Mouse (Mus musculus) lung, embryonic 15.5 days (tissue): ENCODE results near the gene Tmem236. TPM values are rescaled to one million over a fixed set of nuclear protein-coding genes. Genes with fewer than 3 reads are reported as not detected.
A peak's percentile ranks its signal among the peaks of the same experiment; 100 is the strongest.
"Not testable (repeated sequence)": the region's sequence is repeated elsewhere in the genome, so short reads cannot be mapped to it uniquely, and the experiment has no call there.

Source experiments
- ATAC-seq: fragments of 200-750 bp; cut with Nextera tagmentation; 2 replicates; pipeline ENCODE4 v1.8.0; 2017; ENCODE audit warnings: moderate number of reproducible peaks, borderline replicate concordance; ENCODE audit not compliant: low FRiP score, low TSS enrichment; ENCODE audit errors: extremely low read depth
- H3K27ac ChIP-seq: fragments of 300-500 bp; sonication (generic); 2 replicates; pipeline ENCODE4 v1.5.1; 2015; ENCODE audit warnings: moderate library complexity, mild to moderate bottlenecking, inconsistent platforms
- H3K27me3 ChIP-seq: fragments of 300-500 bp; sonication (generic); 2 replicates; pipeline ENCODE4 v1.6.1; 2015; ENCODE audit warnings: inconsistent platforms
- H3K36me3 ChIP-seq: fragments of 300-500 bp; sonication (generic); 2 replicates; pipeline ENCODE4 v1.6.1; 2015; ENCODE audit warnings: inconsistent platforms
- H3K4me1 ChIP-seq: fragments of 300-500 bp; sonication (generic); 2 replicates; pipeline ENCODE4 v1.6.1; 2015; ENCODE audit warnings: inconsistent platforms
- H3K4me2 ChIP-seq: fragments of 300-500 bp; sonication (generic); 2 replicates; pipeline ENCODE4 v1.6.1; 2015; ENCODE audit warnings: inconsistent platforms, mild to moderate bottlenecking, moderate library complexity
- H3K4me3 ChIP-seq: fragments of 300-500 bp; sonication (generic); 2 replicates; pipeline ENCODE4 v1.5.1; 2015; ENCODE audit warnings: mild to moderate bottlenecking, inconsistent platforms
- H3K9ac ChIP-seq: fragments of 300-500 bp; sonication (generic); 2 replicates; pipeline ENCODE4 v1.6.1; 2015; ENCODE audit warnings: inconsistent platforms
- H3K9me3 ChIP-seq: fragments of 300-500 bp; sonication (generic); 2 replicates; pipeline ENCODE4 v1.6.1; 2016; ENCODE audit warnings: inconsistent platforms
- WGBS: fragments of 180-500 bp; shearing (Covaris S2); methylation state at CpG from one replicate; pipeline ENCODE4 v1.1.7; 2015; 5-methylcytosine and 5-hydroxymethylcytosine counted together
- polyA plus RNA-seq: library from polyadenylated mRNA; unstranded; fragments of >200 nt; fragmentation: Nextera tagmentation; extraction: Ambion mirVana; gene quantifications from 2 replicates; pipeline ENCODE4 v1.2.1, GENCODE M21; 2015

Gene Tmem236
- polyA plus RNA-seq, 1 experiment from 2014 or later: not detected

DNA sequence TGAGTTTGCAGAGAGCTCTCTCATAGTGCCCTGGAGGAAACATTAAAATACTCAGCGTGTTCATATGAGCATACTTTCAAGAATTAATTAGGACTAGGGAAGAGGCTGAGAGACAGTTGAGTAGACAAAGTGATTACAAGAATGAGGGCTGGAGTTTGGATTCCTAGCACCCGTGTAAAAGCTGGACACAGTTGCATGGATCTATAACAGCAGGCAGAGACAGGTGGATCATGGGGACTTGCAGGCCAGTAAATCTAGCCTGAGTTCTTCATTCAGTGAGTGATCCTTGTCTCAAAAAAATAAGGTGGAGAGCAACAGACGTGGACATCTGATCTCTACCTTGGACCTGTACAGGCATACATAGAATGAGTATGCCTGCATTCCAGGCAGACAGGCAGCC is 15.3 kb upstream of the Tmem236 start:
- Histone ChIP-seq H3K9ac (no peak overlapping the region), H3K36me3 (peaks cover 4% of the 10 kb centered on the region), H3K9me3 (no peaks in the 10 kb centered on the region), H3K4me2 (no peak overlapping the region), H3K4me1 (no peaks in the 10 kb centered on the region), H3K27ac (no peak overlapping the region), H3K4me3 (no peak overlapping the region), H3K27me3 (no peaks in the 10 kb centered on the region)
- ATAC-seq: no peak
- WGBS: 81% methylated on average over 3 of the region's 3 CpGs

DNA sequence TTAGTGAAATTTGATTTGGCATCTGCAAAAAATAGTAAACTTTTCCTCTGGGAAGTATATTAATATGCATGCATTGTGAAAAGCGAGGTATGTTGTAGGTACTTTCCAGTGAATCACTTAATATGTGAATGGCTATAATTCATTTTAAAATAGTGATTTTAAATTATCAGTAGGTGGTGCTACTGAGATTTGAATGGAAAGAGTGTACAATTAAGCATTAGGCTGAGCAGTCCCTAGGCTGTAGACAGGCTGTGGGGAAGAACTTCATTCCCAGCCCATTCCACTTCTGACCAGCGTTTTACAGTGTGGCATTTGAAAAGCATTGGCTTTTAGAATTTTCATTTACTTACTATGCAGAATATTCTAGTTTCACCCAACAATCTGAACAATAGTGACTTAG is 14.6 kb upstream of the Tmem236 start:
- WGBS: 64% methylated on average over 2 of the region's 2 CpGs
- Histone ChIP-seq H3K36me3 (peaks cover 4% of the 10 kb centered on the region), H3K4me2 (no peak overlapping the region), H3K27ac (no peak overlapping the region), H3K27me3 (no peaks in the 10 kb centered on the region), H3K9me3 (no peaks in the 10 kb centered on the region), H3K4me3 (no peak overlapping the region), H3K9ac (no peak overlapping the region), H3K4me1 (no peaks in the 10 kb centered on the region)
- ATAC-seq: no peak

DNA sequence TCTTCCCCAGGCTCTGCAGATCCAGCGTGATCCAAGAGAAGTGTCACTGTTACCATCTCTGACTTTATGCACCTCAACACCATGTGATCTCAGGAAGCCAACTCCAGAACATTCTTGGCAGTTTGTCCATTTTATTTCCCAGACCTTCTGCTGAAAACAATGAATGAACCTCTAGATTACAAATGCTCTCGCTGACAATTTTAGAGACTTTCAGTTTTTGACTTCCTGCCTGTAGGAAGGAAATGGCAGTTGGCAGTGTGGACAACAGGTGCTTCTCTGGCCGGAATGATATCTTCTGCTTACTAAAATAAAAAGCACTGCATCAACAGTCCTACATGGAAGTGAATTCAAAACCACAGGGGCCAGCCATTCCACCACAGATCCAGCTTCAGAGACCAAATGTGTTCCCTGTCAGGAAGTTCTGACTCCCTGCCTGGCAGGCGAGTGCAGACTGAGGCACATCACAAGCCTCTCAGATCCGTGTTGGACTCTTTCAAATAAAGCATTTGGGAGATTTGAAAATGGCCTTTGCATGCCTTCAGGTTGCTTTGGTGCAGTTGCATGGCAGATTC is 9.8 kb upstream of the Tmem236 start:
- Histone ChIP-seq H3K4me3 (no peak overlapping the region), H3K4me2 (no peak overlapping the region), H3K9ac (no peak overlapping the region), H3K27me3 (no peaks in the 10 kb centered on the region), H3K36me3 (no peaks in the 10 kb centered on the region), H3K27ac (peak overlapping the region; percentile 32; the same call in 1 of the 2 replicates), H3K9me3 (no peaks in the 10 kb centered on the region), H3K4me1 (no peaks in the 10 kb centered on the region)
- no peak for ATAC-seq
- 65% methylated on average over 5 of the region's 5 CpGs for WGBS

DNA sequence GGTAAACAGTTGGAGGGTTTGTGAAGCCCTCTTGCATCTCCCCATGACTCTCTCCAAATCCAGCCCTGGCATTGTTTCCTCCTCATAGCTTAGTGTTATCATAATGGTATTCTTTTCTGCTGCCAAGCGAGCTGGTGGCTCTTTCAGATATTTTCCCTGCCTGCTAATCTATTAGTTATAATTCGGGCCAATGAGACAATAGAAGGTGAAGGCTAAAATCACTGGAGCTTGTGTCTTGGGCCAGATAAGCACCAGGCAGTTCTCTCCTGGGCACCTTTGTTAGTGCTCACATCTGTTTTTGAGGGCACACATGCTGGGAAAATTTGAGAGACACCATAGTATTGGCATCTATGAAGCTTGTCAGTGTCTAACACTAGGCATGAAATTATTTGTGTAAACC is 9.3 kb upstream of the Tmem236 start:
- H3K27ac ChIP-seq: peak overlapping the region; percentile 32; the same call in 1 of the 2 replicates
- no peaks in the 10 kb centered on the region for H3K36me3 ChIP-seq
- H3K27me3 ChIP-seq: no peaks in the 10 kb centered on the region
- 64% methylated on average over 2 of the region's 2 CpGs for WGBS
- H3K9ac ChIP-seq: no peak overlapping the region
- H3K4me1 ChIP-seq: no peaks in the 10 kb centered on the region
- H3K9me3 ChIP-seq: no peaks in the 10 kb centered on the region
- no peak overlapping the region for H3K4me2 ChIP-seq
- no peak overlapping the region for H3K4me3 ChIP-seq
- ATAC-seq: no peak

DNA sequence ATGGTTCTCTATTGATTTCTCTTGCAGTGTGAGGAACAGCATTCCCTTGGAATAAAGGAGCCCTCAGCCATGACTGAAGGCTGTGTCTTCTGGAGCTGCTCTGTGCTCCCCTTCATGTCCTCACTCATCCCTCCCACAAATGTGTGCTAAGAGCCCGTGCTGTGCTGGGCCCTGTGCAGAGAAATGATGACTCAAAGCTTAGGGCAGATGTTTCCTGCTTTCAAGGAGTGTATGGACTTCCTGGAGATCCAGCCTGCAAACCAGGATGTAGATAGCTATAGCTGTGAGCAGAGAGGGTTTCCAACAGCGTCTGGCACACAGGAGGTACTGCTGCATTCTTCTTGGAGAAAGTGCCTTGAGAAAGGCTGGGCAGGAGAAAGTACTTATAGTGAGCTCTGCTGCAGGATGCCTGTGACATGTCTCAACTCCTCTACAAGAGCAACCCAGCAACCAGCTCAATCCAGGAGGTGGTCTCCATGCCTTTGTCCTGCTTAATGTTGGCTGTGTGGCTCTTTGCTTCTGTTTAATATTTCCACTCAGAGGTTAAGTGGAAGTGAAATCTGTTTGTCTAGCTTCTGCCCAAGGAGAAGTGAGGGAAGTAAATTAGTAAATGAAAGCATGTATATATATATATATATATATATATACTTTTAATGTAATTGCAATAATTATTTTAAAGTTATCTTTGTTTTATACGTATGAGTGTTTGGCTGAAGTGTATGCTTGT is 8.5 kb upstream of the Tmem236 start:
- ATAC-seq: peak; percentile 79
- H3K4me2 ChIP-seq: no peak overlapping the region
- H3K27me3 ChIP-seq: no peaks in the 10 kb centered on the region
- H3K4me3 ChIP-seq: no peak overlapping the region
- H3K9me3 ChIP-seq: no peaks in the 10 kb centered on the region
- WGBS: 54% methylated on average over 3 of the region's 3 CpGs
- peak overlapping the region; percentile 32; the same call in 1 of the 2 replicates for H3K27ac ChIP-seq
- no peak overlapping the region for H3K9ac ChIP-seq
- no peaks in the 10 kb centered on the region for H3K36me3 ChIP-seq
- no peaks in the 10 kb centered on the region for H3K4me1 ChIP-seq

DNA sequence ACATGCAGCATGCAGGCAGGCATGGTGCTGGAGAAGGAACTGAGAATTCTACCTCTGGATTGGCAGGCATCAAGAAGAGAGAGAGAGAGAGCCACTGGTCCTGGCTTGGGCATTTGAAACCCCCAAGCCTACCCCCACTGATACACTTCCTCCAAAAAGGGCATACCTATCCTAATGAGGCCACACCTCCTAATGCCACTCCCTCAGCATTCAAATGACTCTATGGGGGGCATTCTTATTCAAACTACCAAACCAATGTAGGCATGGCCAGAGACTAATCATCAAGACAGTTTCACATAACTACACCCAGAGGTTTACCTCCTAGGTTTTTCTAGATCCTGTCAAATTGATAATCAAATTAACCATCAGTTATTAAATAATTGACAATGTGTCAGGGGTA is 6.6 kb upstream of the Tmem236 start:
- Histone ChIP-seq H3K27me3 (no peaks in the 10 kb centered on the region), H3K4me1 (no peaks in the 10 kb centered on the region), H3K27ac (no peak overlapping the region), H3K9ac (no peak overlapping the region), H3K4me3 (no peak overlapping the region), H3K4me2 (no peak overlapping the region), H3K36me3 (no peaks in the 10 kb centered on the region), H3K9me3 (no peaks in the 10 kb centered on the region)
- no peak for ATAC-seq

DNA sequence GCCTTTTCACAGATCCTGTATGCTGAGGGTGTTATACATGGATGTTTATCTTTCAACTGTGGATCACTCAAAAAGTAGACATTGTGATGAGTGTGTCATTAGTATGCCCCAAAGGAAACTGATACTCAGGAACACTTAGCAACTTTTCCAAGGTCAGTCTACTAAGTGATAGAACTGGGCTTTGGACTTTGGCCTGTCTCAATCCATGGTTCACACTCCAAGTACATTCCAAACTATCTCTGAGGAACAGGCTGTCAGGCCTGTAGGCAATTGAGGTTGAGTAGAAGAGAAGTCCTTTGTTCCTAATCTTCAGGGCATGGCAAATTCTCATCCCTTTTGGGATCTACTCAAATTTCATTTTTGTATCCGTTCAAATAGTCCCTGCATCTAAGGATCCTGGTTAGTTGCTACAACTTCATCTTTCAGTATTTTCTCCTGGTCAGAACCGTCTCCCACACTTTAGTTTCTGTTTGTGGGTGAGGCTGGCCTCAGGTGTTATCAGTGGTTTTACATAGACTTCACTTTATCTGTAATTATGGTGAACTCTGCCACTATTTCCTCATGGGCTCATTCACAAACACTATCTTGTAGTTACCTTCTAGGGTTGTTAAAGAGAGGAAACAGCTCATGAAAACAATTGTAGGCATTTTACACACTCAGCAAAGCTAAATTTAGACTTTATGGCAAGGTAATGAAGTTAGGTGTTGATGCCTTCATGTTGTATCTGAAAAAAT is 2.3 kb downstream of the Tmem236 start:
- Histone ChIP-seq H3K4me2 (no peak overlapping the region), H3K4me1 (no peaks in the 10 kb centered on the region), H3K9ac (no peak overlapping the region), H3K9me3 (no peaks in the 10 kb centered on the region), H3K27ac (no peak overlapping the region), H3K36me3 (no peaks in the 10 kb centered on the region), H3K4me3 (no peak overlapping the region), H3K27me3 (no peaks in the 10 kb centered on the region)
- ATAC-seq: no peak
- WGBS: 70% methylated on average over 2 of the region's 2 CpGs

DNA sequence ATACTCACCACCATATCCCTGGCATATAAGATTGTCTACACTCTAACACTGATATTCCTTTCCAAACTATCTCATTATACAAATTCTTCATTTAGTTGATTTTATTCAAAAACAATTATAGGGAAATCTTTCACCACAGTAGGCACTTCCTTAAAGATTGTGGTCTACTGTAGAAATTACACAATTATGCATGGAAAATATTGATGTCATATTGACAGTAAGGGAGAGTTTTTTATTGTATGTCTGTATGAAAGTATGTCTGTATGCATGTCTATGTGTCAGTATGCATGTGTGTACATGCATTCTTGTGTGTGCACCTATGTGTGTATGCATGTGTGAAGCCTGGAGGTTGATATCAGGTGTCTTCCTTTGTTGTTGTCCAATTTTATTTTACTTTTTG is 10.1 kb downstream of the Tmem236 start:
- no peak for ATAC-seq
- Histone ChIP-seq H3K27ac (no peak overlapping the region), H3K4me1 (no peaks in the 10 kb centered on the region), H3K36me3 (no peaks in the 10 kb centered on the region), H3K4me3 (no peak overlapping the region), H3K9me3 (no peaks in the 10 kb centered on the region), H3K27me3 (no peaks in the 10 kb centered on the region), H3K4me2 (no peak overlapping the region), H3K9ac (no peak overlapping the region)

DNA sequence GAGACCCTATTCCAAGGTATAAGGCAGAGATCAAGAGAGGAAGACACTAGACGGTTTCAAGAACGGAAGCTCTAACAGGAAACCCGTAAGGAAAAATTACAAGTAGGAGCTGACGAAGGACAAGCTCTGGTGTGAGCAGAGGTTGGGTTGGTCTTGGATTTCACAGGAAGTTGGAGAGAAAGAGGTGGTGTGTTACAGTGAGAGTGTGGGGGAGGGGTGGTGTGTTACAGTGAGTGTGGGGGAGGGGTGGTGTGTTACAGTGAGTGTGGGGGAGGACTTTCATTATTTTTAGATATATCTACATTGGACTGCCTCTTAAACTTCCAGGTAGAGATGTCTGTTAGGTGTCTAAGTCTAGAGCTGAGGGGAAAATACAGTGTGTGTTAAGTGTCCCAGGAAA is 16.4 kb downstream of the Tmem236 start:
- WGBS: 61% methylated on average over 4 of the region's 4 CpGs

DNA sequence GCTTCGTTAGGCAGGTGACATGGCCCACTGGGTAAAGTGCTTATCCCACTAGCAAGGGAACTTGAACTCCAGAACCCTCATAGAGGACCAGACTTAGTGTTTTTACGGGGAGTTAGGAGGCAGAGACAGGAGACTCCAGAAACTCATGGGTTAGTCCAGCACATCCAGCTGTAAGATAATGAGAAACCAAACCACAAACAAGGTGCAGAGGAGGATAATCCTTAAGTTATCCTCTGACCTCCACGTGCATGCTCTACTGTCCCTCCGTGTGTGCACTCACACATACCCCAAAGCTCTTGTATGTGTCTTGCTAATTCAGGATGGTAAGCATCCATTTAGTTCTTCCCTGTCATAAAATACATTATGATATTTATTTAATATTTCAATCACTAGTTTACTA is 17.3 kb downstream of the Tmem236 start:
- H3K36me3 ChIP-seq: no peaks in the 10 kb centered on the region
- H3K9ac ChIP-seq: no peak overlapping the region
- no peak overlapping the region for H3K4me3 ChIP-seq
- H3K27ac ChIP-seq: no peak overlapping the region
- no peaks in the 10 kb centered on the region for H3K4me1 ChIP-seq
- WGBS: 81% methylated on average over 4 of the region's 4 CpGs
- H3K4me2 ChIP-seq: no peak overlapping the region
- H3K27me3 ChIP-seq: no peaks in the 10 kb centered on the region
- no peaks in the 10 kb centered on the region for H3K9me3 ChIP-seq
- ATAC-seq: no peak

More for the DNA sequence above, 16.4 kb downstream of the Tmem236 start:
- H3K9ac ChIP-seq: no peak overlapping the region
- no peaks in the 10 kb centered on the region for H3K36me3 ChIP-seq
- no peak overlapping the region for H3K4me2 ChIP-seq
- H3K4me3 ChIP-seq: no peak overlapping the region
- no peaks in the 10 kb centered on the region for H3K4me1 ChIP-seq
- H3K9me3 ChIP-seq: no peaks in the 10 kb centered on the region
- ATAC-seq: no peak
- no peaks in the 10 kb centered on the region for H3K27me3 ChIP-seq
- no peak overlapping the region for H3K27ac ChIP-seq

DNA sequence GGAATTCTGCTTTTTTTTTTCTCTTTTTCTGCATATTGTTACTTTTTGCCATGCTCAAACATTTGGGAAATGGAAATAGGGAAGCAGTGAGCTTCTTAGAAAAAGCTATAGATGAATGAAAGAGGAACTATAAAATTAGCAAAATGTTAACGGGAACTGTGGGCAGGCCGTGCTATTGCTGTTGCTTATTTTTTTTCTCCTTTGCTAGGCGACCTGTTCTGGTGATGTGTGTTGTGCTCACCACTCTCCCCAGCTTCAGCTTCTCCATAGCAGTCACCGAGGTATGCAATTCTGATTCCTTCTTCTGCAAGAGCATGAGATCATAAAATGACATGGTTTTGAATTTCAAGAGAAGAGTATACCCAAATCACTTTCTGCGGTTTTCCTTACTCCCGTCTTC is 17.7 kb downstream of the Tmem236 start:
- H3K4me1 ChIP-seq: no peaks in the 10 kb centered on the region
- H3K4me3 ChIP-seq: no peak overlapping the region
- H3K27me3 ChIP-seq: no peaks in the 10 kb centered on the region
- H3K9ac ChIP-seq: no peak overlapping the region
- H3K36me3 ChIP-seq: no peaks in the 10 kb centered on the region
- H3K27ac ChIP-seq: no peak overlapping the region
- WGBS: 72% methylated on average over 6 of the region's 6 CpGs
- ATAC-seq: no peak
- H3K4me2 ChIP-seq: no peak overlapping the region
- H3K9me3 ChIP-seq: no peaks in the 10 kb centered on the region

DNA sequence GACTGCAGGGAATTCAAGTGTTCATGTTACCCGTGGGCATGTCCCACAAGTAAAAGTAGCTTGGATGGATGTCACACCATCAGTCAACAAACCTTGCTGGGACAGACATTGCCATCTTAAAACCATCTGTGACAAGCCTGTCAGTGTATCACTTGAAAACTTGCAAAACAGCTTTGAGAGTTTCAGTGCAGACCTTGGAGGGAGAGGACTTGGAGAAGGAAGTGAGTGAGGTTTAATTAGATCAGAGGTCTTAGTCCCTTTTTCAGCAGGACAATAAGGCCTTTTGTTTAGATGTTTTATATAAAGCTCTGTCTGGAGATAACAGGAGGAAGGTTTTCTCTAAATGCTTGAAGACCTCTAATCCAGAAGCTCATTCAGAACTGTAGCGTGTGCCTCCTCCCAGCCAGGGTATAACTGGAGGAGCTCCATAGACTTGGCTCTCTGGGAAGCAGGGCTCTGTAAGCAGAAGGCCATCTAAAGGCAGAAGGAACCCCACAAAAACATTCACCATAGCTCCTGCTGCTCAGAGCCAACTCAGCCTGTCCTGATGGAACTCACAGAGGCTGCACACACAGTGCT is 24.1 kb downstream of the Tmem236 start:
- not testable (repeated sequence) for H3K4me2 ChIP-seq, H3K4me1 ChIP-seq, H3K27ac ChIP-seq, H3K27me3 ChIP-seq, H3K36me3 ChIP-seq, ATAC-seq, H3K4me3 ChIP-seq, H3K9me3 ChIP-seq, H3K9ac ChIP-seq
- 44% methylated on average over 1 of the region's 2 CpGs for WGBS
